Mouse (Mus musculus) hindbrain, embryonic 16.5 days (tissue): ENCODE measurements around the gene Fam187a. TPM values are rescaled to one million over a fixed set of nuclear protein-coding genes. Genes with fewer than 3 reads are reported as not detected.

Experiments
- ATAC-seq: fragments of 200-750 bp; cut with Nextera tagmentation; 2 replicates; pipeline ENCODE4 v1.8.0; 2017; ENCODE audit warnings: moderate TSS enrichment, moderate library complexity
- H3K27ac ChIP-seq: fragments of 300-500 bp; sonication (generic); 2 replicates; pipeline ENCODE4 v1.5.1; 2014; ENCODE audit warnings: low read depth, mild to moderate bottlenecking, control low read depth, low read length, moderate library complexity
- H3K27me3 ChIP-seq: fragments of 300-500 bp; sonication (generic); replicated peaks from 2 replicates; pipeline ENCODE4 v1.6.1; 2014; ENCODE audit warnings: low read length; ENCODE audit not compliant: control insufficient read depth, insufficient read depth
- H3K36me3 ChIP-seq: fragments of 300-500 bp; sonication (generic); 2 replicates; pipeline ENCODE4 v1.6.1; 2014; ENCODE audit warnings: mild to moderate bottlenecking, low read length, moderate library complexity, mixed read lengths; ENCODE audit not compliant: control insufficient read depth, insufficient read depth
- H3K4me1 ChIP-seq: fragments of 300-500 bp; sonication (generic); 2 replicates; pipeline ENCODE4 v1.6.1; 2014; ENCODE audit warnings: low read depth, low read length; ENCODE audit not compliant: control insufficient read depth, insufficient read depth
- H3K4me2 ChIP-seq: fragments of 300-500 bp; sonication (generic); 2 replicates; pipeline ENCODE4 v1.6.1; 2014; ENCODE audit warnings: mild to moderate bottlenecking, low read length, control low read depth, moderate library complexity
- H3K4me3 ChIP-seq: fragments of 300-500 bp; sonication (generic); 2 replicates; pipeline ENCODE4 v1.5.1; 2014; ENCODE audit warnings: mild to moderate bottlenecking, low read length, control low read depth, moderate library complexity
- H3K9ac ChIP-seq: fragments of 300-500 bp; sonication (generic); 2 replicates; pipeline ENCODE4 v1.6.1; 2014; ENCODE audit warnings: low read depth, mild to moderate bottlenecking, control low read depth, low read length, moderate library complexity
- H3K9me3 ChIP-seq: fragments of 300-500 bp; sonication (generic); 2 replicates; pipeline ENCODE4 v1.6.1; 2014; ENCODE audit warnings: mild to moderate bottlenecking, low read length, moderate library complexity; ENCODE audit not compliant: control insufficient read depth
- WGBS: fragments of 180-500 bp; shearing (Covaris S2); extraction: QIAGEN DNeasy Blood & Tissue Kit; methylation state at CpG from one replicate; pipeline ENCODE4 v1.1.7; 2014; 5-methylcytosine and 5-hydroxymethylcytosine counted together
- polyA plus RNA-seq: library from polyadenylated mRNA; unstranded; fragments of >200 nt; fragmentation: Nextera tagmentation; extraction: Ambion mirVana; gene quantifications from 2 replicates; pipeline ENCODE4 v1.2.1, GENCODE M21; 2015

The Fam187a gene
- polyA plus RNA-seq, 1 experiment from 2014 or later: not detected

DNA sequence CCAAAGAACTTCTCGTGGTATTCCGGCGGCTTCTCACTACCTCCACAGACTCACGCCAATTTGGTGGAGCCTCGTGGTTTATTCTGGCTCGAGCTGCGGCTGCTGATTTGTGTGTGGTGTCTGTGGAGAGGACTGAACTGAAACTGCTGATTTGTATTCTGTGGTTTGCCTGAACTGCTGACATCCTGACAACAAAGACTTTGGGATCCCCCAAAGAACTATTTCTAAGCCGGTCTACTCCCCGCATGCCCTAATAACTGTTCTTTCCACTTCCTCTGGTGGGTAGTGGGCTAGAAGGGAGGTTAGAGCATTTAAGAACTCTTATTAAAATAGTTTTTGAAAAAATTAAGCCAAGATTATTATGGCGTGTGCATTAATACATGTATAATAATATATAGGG, 45.7 kb downstream of the Fam187a start:
- no peaks in the 10 kb centered on the region for H3K36me3 ChIP-seq
- H3K4me2 ChIP-seq: no peak overlapping the region
- H3K9ac ChIP-seq: no peak overlapping the region
- 84% methylated on average over 10 of the region's 10 CpGs for WGBS
- H3K4me1 ChIP-seq: no peaks in the 10 kb centered on the region
- no peak overlapping the region for H3K27ac ChIP-seq
- no peak for ATAC-seq
- H3K4me3 ChIP-seq: no peak overlapping the region
- H3K9me3 ChIP-seq: no peaks in the 10 kb centered on the region
- H3K27me3 ChIP-seq: no peaks in the 10 kb centered on the region

DNA sequence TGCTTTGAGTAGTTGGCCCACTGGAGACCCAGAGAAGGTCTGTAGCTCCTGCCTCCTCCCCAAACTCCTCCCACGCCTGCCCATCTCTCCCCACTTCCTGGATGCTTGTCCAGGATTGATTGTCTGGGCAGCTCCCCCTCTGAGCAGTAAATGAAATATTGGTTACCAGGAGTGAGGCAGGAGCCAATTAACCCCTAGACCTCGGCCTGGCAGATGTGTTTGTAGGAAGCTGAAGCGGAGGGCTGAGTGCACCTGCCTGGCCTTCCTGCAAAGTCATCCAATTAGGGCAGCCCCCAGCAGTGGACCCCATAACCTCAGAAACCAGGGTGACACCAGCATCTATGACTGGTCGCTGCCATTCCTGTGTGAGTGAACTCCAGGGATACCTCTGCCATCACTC, 51.3 kb downstream of the Fam187a start:
- no peaks in the 10 kb centered on the region for H3K9me3 ChIP-seq
- no peaks in the 10 kb centered on the region for H3K27me3 ChIP-seq
- ATAC-seq: no peak
- 27% methylated on average over 4 of the region's 4 CpGs for WGBS
- H3K9ac ChIP-seq: no peak overlapping the region
- H3K4me2 ChIP-seq: no peak overlapping the region
- H3K27ac ChIP-seq: no peak overlapping the region
- no peaks in the 10 kb centered on the region for H3K36me3 ChIP-seq
- H3K4me1 ChIP-seq: peaks cover 10% of the 10 kb centered on the region
- no peak overlapping the region for H3K4me3 ChIP-seq

Other genes starting within 250 kb of the Fam187a start
- gene Meioc, start 221.5 kb upstream of the Fam187a start, polyA plus RNA-seq: 0.15 and 0.17 TPM in 2 replicates
- gene Ccdc43, start 187.4 kb upstream of the Fam187a start, polyA plus RNA-seq: 33.3 and 34.8 TPM in 2 replicates
- 23.6 and 27.7 TPM in 2 replicates for gene Adam11, start 123.7 kb upstream of the Fam187a start, polyA plus RNA-seq
- 27.6 and 29.8 TPM in 2 replicates for gene Gjc1, start 65.5 kb upstream of the Fam187a start, polyA plus RNA-seq
- 14.9 and 19.5 TPM in 2 replicates for gene Higd1b, start 49.3 kb upstream of the Fam187a start, polyA plus RNA-seq
- 127 and 140 TPM in 2 replicates for gene Eftud2, start 4.2 kb upstream of the Fam187a start, polyA plus RNA-seq
- 2.2 and 2.5 TPM in 2 replicates for gene Ccdc103, start 4.0 kb upstream of the Fam187a start, polyA plus RNA-seq
- 4.8 and 15.5 TPM in 2 replicates for gene Gfap, start 15.7 kb downstream of the Fam187a start, polyA plus RNA-seq
- gene Kif18b, start 40.0 kb downstream of the Fam187a start, polyA plus RNA-seq: 2.0 and 2.3 TPM in 2 replicates
- gene C1ql1, start 61.5 kb downstream of the Fam187a start, polyA plus RNA-seq: 9.0 and 9.9 TPM in 2 replicates
- 28.8 and 30.4 TPM in 2 replicates for gene Nmt1, start 143.0 kb downstream of the Fam187a start, polyA plus RNA-seq
- gene Dcakd, start 143.2 kb downstream of the Fam187a start, polyA plus RNA-seq: 132 and 192 TPM in 2 replicates
- 4.7 and 4.9 TPM in 2 replicates for gene Plcd3, start 216.5 kb downstream of the Fam187a start, polyA plus RNA-seq
- gene Acbd4, start 216.5 kb downstream of the Fam187a start, polyA plus RNA-seq: 14.2 and 16.4 TPM in 2 replicates
- gene Hexim1, start 231.1 kb downstream of the Fam187a start, polyA plus RNA-seq: 4.1 and 4.7 TPM in 2 replicates
- gene Hexim2, start 247.3 kb downstream of the Fam187a start, polyA plus RNA-seq: 27.7 and 30.2 TPM in 2 replicates